Mouse (Mus musculus) embryonic stem cell, embryonic (primary cell): ENCODE data around the gene Gm20388.

Source experiments
- CTCF ChIA-PET, 4 experiments: fragments of 300-600 bp in 2 of 4; fragments of 350-600 bp in 2 of 4; sonication (Branson Sonifier 250); formaldehyde crosslinking; loops; one replicate each; lab custom pipeline; 2022; ENCODE audit warnings: inconsistent platforms in 2 of 4; lab: Charles Lee
- POLR2A ChIA-PET, 4 experiments: fragments of 300-600 bp in 2 of 4; fragments of 350-600 bp in 2 of 4; sonication (Branson Sonifier 250); formaldehyde crosslinking; loops; one replicate each; lab custom pipeline; 2022; ENCODE audit warnings: antibody characterized with exemption in 4 of 4, inconsistent platforms in 1 of 4; lab: Charles Lee

The Gm20388 gene

GRCm38 (mm10) chr8:120401712-120402111, 491.1 kb downstream of the Gm20388 start:
- POLR2A ChIA-PET, result interaction anchor here in 2 of 4 experiments (0.5 to 0.7 kb wide), 2 partner anchors 101 to 132 kb away, joined by 3 read pairs; no protein-coding TSS in a partner anchor

GRCm38 (mm10) chr8:120403606-120404269, 493.1 kb downstream of the Gm20388 start:
- POLR2A ChIA-PET, result interaction anchor here in 3 of 4 experiments (0.7 to 1.2 kb wide), 8 partner anchors 12 to 166 kb away, joined by 3 to 7 read pairs (median 3); no protein-coding TSS in a partner anchor

More at GRCm38 (mm10) chr8:120401712-120402111, 491.1 kb downstream of the Gm20388 start:
- CTCF ChIA-PET, result interaction anchor here in 1 of 4 experiments (0.5 kb wide), 1 partner anchor 133 kb away, joined by 5 read pairs; no protein-coding TSS in a partner anchor

GRCm38 (mm10) chr8:120404609-120405036, 494.0 kb downstream of the Gm20388 start:
- ChIA-PET POLR2A (interaction anchor here in 3 of 4 experiments (0.6 to 1.2 kb wide), 9 partner anchors 21 to 165 kb away, joined by 3 to 7 read pairs (median 3); no protein-coding TSS in a partner anchor), CTCF (interaction anchor here (0.5 to 2.5 kb wide), 81 partner anchors 8 to 840 kb away, joined by 3 to 16 read pairs (median 4); partner anchors contain the start of gene Gins2 (in 1 of the 4))

More at GRCm38 (mm10) chr8:120403606-120404269, 493.1 kb downstream of the Gm20388 start:
- CTCF ChIA-PET, result interaction anchor here (0.5 to 2.5 kb wide), 79 partner anchors 7 to 1624 kb away, joined by 3 to 16 read pairs (median 4); partner anchors contain the start of gene Gins2 (in 1 of the 4)

- ChIA-PET CTCF (interaction anchor here (0.6 to 3.1 kb wide), 15 partner anchors 10 to 212 kb away, joined by 3 to 26 read pairs (median 4); no protein-coding TSS in a partner anchor), POLR2A (interaction anchor here in 3 of 4 experiments (0.6 to 2.9 kb wide), 9 partner anchors 8 to 202 kb away, joined by 3 to 11 read pairs (median 3); no protein-coding TSS in a partner anchor)
Observed at GRCm38 (mm10) chr8:120406008-120406632, 495.5 kb downstream of the Gm20388 start.

- CTCF ChIA-PET, result interaction anchor here (0.6 to 3.1 kb wide), 77 partner anchors 8 to 209 kb away, joined by 3 to 29 read pairs (median 4); partner anchors contain the start of gene Gins2 (in 1 of the 4)
Observed at GRCm38 (mm10) chr8:120407701-120408240, 497.1 kb downstream of the Gm20388 start.

GRCm38 (mm10) chr8:120408241-120409215, 497.9 kb downstream of the Gm20388 start:
- CTCF ChIA-PET, result interaction anchor here (0.6 to 3.1 kb wide), 81 partner anchors 8 to 202 kb away, joined by 3 to 29 read pairs (median 4); partner anchors contain the start of gene Gins2 (in 1 of the 4)
- POLR2A ChIA-PET, result interaction anchor here in 3 of 4 experiments (0.6 to 2.9 kb wide), 74 partner anchors 8 to 265 kb away, joined by 3 to 29 read pairs (median 4); partner anchors contain the start of gene Gins2 (in 1 of the 3)

More at GRCm38 (mm10) chr8:120407701-120408240, 497.1 kb downstream of the Gm20388 start:
- POLR2A ChIA-PET, result interaction anchor here in 3 of 4 experiments (0.6 to 2.9 kb wide), 71 partner anchors 9 to 266 kb away, joined by 3 to 29 read pairs (median 4); partner anchors contain the start of gene Gins2 (in 1 of the 3)

- ChIA-PET CTCF (interaction anchor here (0.6 to 2.2 kb wide), 15 partner anchors 15 to 187 kb away, joined by 3 to 29 read pairs (median 7); no protein-coding TSS in a partner anchor), POLR2A (interaction anchor here in 2 of 4 experiments (0.9 to 2.5 kb wide), 21 partner anchors 7 to 153 kb away, joined by 3 to 29 read pairs (median 6); no protein-coding TSS in a partner anchor)
Observed at GRCm38 (mm10) chr8:120409371-120410013, 498.9 kb downstream of the Gm20388 start.

- CTCF ChIA-PET, result interaction anchor here (0.6 to 1.2 kb wide), 7 partner anchors 13 to 183 kb away, joined by 3 to 9 read pairs (median 3); no protein-coding TSS in a partner anchor
Observed at GRCm38 (mm10) chr8:120411059-120411458, 500.4 kb downstream of the Gm20388 start.

GRCm38 (mm10) chr8:120411862-120412261, 501.2 kb downstream of the Gm20388 start:
- ChIA-PET POLR2A (interaction anchor here in 2 of 4 experiments (1.0 to 1.5 kb wide), 3 partner anchors 16 to 191 kb away, joined by 3 to 4 read pairs (median 3); no protein-coding TSS in a partner anchor), CTCF (interaction anchor here (0.5 to 1.1 kb wide), 6 partner anchors 13 to 359 kb away, joined by 3 read pairs; partner anchors contain the start of genes Cox4i1 (in 1 of the 4), Emc8 (in 1 of the 4) and Gm27021 (in 1 of the 4))

More at GRCm38 (mm10) chr8:120411059-120411458, 500.4 kb downstream of the Gm20388 start:
- POLR2A ChIA-PET, result interaction anchor here in 3 of 4 experiments (0.6 to 1.5 kb wide), 7 partner anchors 76 to 192 kb away, joined by 3 to 5 read pairs (median 3); no protein-coding TSS in a partner anchor

- CTCF ChIA-PET, result interaction anchor here in 3 of 4 experiments (0.5 to 3.2 kb wide), 5 partner anchors 8 to 359 kb away, joined by 3 to 12 read pairs (median 3); partner anchors contain the start of genes Cox4i1 (in 1 of the 3), Emc8 (in 1 of the 3) and Gm27021 (in 1 of the 3)
- POLR2A ChIA-PET, result interaction anchor here in 2 of 4 experiments (0.8 to 1.5 kb wide), 5 partner anchors 16 to 190 kb away, joined by 3 to 4 read pairs (median 3); no protein-coding TSS in a partner anchor
Observed at GRCm38 (mm10) chr8:120412357-120412756, 501.7 kb downstream of the Gm20388 start.

GRCm38 (mm10) chr8:120412911-120413625, 502.4 kb downstream of the Gm20388 start:
- ChIA-PET CTCF (interaction anchor here (0.5 to 3.2 kb wide), 12 partner anchors 8 to 122 kb away, joined by 3 to 12 read pairs (median 3); no protein-coding TSS in a partner anchor), POLR2A (interaction anchor here in 2 of 4 experiments (0.8 to 1.2 kb wide), 5 partner anchors 26 to 120 kb away, joined by 3 read pairs; no protein-coding TSS in a partner anchor)

- POLR2A ChIA-PET, result interaction anchor here in 2 of 4 experiments (1.0 to 1.2 kb wide), 3 partner anchors 26 to 119 kb away, joined by 3 read pairs; no protein-coding TSS in a partner anchor
- CTCF ChIA-PET, result interaction anchor here (0.5 to 3.2 kb wide), 10 partner anchors 9 to 122 kb away, joined by 3 to 12 read pairs (median 3); no protein-coding TSS in a partner anchor
Observed at GRCm38 (mm10) chr8:120413626-120413988, 503.0 kb downstream of the Gm20388 start.

- CTCF ChIA-PET, result interaction anchor here (0.8 to 3.2 kb wide), 7 partner anchors 7 to 118 kb away, joined by 3 to 12 read pairs (median 5); no protein-coding TSS in a partner anchor
- POLR2A ChIA-PET, result interaction anchor here in 1 of 4 experiments (1.0 to 1.3 kb wide), 3 partner anchors 73 to 121 kb away, joined by 3 to 5 read pairs (median 3); no protein-coding TSS in a partner anchor
Observed at GRCm38 (mm10) chr8:120414216-120414615, 503.6 kb downstream of the Gm20388 start.

- POLR2A ChIA-PET, result interaction anchor here in 3 of 4 experiments (0.5 to 2.6 kb wide), 6 partner anchors 11 to 191 kb away, joined by 3 to 8 read pairs (median 3); no protein-coding TSS in a partner anchor
- CTCF ChIA-PET, result interaction anchor here (0.5 to 3.2 kb wide), 21 partner anchors 9 to 360 kb away, joined by 3 to 15 read pairs (median 5); no protein-coding TSS in a partner anchor
Observed at GRCm38 (mm10) chr8:120415474-120415873, 504.8 kb downstream of the Gm20388 start.
